Mouse (Mus musculus) Patski (cell line): ENCODE data around the gene Il6. TPM values are rescaled to one million over a fixed set of nuclear protein-coding genes. Genes with fewer than 3 reads are reported as not detected.
A peak's percentile ranks its signal among the peaks of the same experiment; 100 is the strongest.
"Not testable (repeated sequence)": the region's sequence is repeated elsewhere in the genome, so short reads cannot be mapped to it uniquely, and the experiment has no call there.

Source experiments
- ATAC-seq: fragments of 100-300 bp; one replicate; pipeline ENCODE4 v1.8.0; 2021
- CTCF ChIA-PET: fragments of 350-600 bp; sonication (Branson Sonifier 250); formaldehyde crosslinking; loops from one replicate; lab custom pipeline; 2022; ENCODE audit warnings: inconsistent platforms; lab: Charles Lee
- POLR2A ChIA-PET: fragments of 350-600 bp; sonication (Branson Sonifier 250); formaldehyde crosslinking; loops from one replicate; lab custom pipeline; 2022; ENCODE audit warnings: antibody characterized with exemption, inconsistent platforms; lab: Charles Lee
- DNase-seq: peaks from one replicate; pipeline ENCODE4 v3.0.0-alpha.2; 2011; ENCODE audit warnings: low read depth, low spot score
- H3K27me3 ChIP-seq: fragments of 371-371 bp; one replicate; pipeline ENCODE4 v1.5.1; 2021
- CTCF ChIP-seq: fragments of 100-300 bp; IDR thresholded peaks from one replicate; pipeline ENCODE4 v1.5.1; 2021
- in situ Hi-C: fragments of 300-500 bp; cut with MboI; formaldehyde crosslinking; loops from 3 replicates; pipeline ENCODE4 v1.11.1; 2018; ENCODE audit warnings: low pct_unique_long_range_greater_than_20kb, mixed read lengths
- polyA plus RNA-seq: library from polyadenylated mRNA; unstranded; gene quantifications from one replicate; pipeline ENCODE4 v1.2.3, GENCODE M21; 2021

Il6 gene
- 0.08 TPM for polyA plus RNA-seq

GRCm38 (mm10) chr5:30012726-30013503 is at the start of gene Il6:
Il6 (plus strand) TSS chr5:30013114.
- in situ Hi-C loops: loop anchor here (5.0 kb wide), 1 partner anchor 181 kb away; no protein-coding TSS in a partner anchor
- POLR2A ChIA-PET: no interaction called here
- ATAC-seq: peak; percentile 98

GRCm38 (mm10) chr5:29963488-29963887 is 49.4 kb upstream of the Il6 start:
- ChIA-PET CTCF (no interaction called here), POLR2A (no interaction called here)
- in situ Hi-C loops: no loop called here
- TF ChIP-seq CTCF: no peak
- DNase-seq (no peak), ATAC-seq (no peak)
- H3K27me3 ChIP-seq: peaks cover 3% of the 10 kb centered on the region

More at GRCm38 (mm10) chr5:30012726-30013503, at the start of gene Il6:
- CTCF ChIA-PET: interaction anchor here (0.7 to 4.1 kb wide), 11 partner anchors 9 to 762 kb away, joined by 3 to 30 read pairs (median 3); no protein-coding TSS in a partner anchor
- peak; percentile 87 for DNase-seq
- TF ChIP-seq CTCF: peak; percentile 68
- H3K27me3 ChIP-seq: no peaks in the 10 kb centered on the region

- POLR2A ChIA-PET: no interaction called here
- ATAC-seq (no peak), DNase-seq (no peak)
- H3K27me3 ChIP-seq: no peaks in the 10 kb centered on the region
- CTCF ChIA-PET: no interaction called here
- TF ChIP-seq CTCF: no peak
- in situ Hi-C loops: no loop called here
Observed at GRCm38 (mm10) chr5:29970212-29970611, 42.7 kb upstream of the Il6 start.

DNA sequence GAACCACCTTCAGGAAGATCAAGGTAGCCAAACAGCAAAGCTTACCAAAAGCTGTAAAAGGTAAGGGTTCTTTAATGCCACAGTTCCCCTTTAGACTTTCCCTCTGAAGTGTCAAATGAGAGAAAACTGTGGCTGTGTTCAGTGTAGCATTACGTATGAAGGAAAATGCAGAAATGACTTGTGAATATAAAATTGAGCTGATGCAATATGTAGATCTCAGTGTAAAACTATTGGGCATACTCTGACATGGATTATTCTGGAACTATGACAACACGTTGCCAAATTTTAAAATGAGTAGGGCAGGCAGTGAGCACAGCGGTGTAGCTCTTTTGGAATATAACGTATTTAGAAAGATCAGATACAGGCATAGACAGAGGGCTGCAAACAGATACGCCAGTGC is 40.1 kb upstream of the Il6 start:
- no peak for TF ChIP-seq CTCF
- in situ Hi-C loops: no loop called here
- no peaks in the 10 kb centered on the region for H3K27me3 ChIP-seq
- ChIA-PET POLR2A (no interaction called here), CTCF (no interaction called here)
- DNase-seq: no peak
- ATAC-seq: no peak

DNA sequence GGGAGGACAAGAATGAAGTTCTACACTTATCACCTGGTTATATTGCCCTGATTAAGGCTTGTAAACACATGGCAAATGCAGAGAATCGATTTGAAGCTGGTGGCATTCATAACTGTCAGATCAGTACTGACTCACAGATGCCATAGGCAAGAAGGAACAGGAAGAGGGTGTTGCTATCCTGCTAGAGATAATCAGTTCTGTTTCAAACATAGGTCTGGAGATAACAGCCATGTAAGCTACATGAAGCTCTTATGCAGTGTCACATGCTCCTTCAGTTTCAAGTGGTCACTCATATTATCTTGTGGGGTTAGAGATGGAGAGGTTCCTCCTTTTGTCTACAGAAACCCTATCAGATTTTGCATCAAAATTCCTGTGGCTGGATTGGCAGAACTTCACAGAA is 39.4 kb upstream of the Il6 start:
- no peak for TF ChIP-seq CTCF
- ATAC-seq (no peak), DNase-seq (no peak)
- ChIA-PET CTCF (interaction anchor here (0.6 to 1.0 kb wide), 2 partner anchors 8 to 18 kb away, joined by 3 read pairs; no protein-coding TSS in a partner anchor), POLR2A (no interaction called here)
- in situ Hi-C loops: no loop called here
- H3K27me3 ChIP-seq: no peaks in the 10 kb centered on the region

- ATAC-seq (no peak), DNase-seq (no peak)
- CTCF ChIA-PET: interaction anchor here (0.6 to 1.3 kb wide), 4 partner anchors 8 to 18 kb away, joined by 3 read pairs; no protein-coding TSS in a partner anchor
- POLR2A ChIA-PET: no interaction called here
- no peaks in the 10 kb centered on the region for H3K27me3 ChIP-seq
- in situ Hi-C loops: no loop called here
- no peak for TF ChIP-seq CTCF
Observed at GRCm38 (mm10) chr5:29974115-29974514, 38.8 kb upstream of the Il6 start.

- CTCF ChIA-PET: no interaction called here
- POLR2A ChIA-PET: interaction anchor here (0.9 kb wide), 1 partner anchor 13 kb away, joined by 3 read pairs; no protein-coding TSS in a partner anchor
- ATAC-seq (no peak), DNase-seq (no peak)
- in situ Hi-C loops: no loop called here
- H3K27me3 ChIP-seq: no peaks in the 10 kb centered on the region
- TF ChIP-seq CTCF: no peak
Observed at GRCm38 (mm10) chr5:29993583-29993982, 19.3 kb upstream of the Il6 start.

GRCm38 (mm10) chr5:29994344-29994743 is 18.6 kb upstream of the Il6 start:
- no peak for TF ChIP-seq CTCF
- DNase-seq (no peak), ATAC-seq (no peak)
- CTCF ChIA-PET: no interaction called here
- in situ Hi-C loops: no loop called here
- no peaks in the 10 kb centered on the region for H3K27me3 ChIP-seq
- POLR2A ChIA-PET: interaction anchor here (0.9 kb wide), 1 partner anchor 14 kb away, joined by 3 read pairs; no protein-coding TSS in a partner anchor

DNA sequence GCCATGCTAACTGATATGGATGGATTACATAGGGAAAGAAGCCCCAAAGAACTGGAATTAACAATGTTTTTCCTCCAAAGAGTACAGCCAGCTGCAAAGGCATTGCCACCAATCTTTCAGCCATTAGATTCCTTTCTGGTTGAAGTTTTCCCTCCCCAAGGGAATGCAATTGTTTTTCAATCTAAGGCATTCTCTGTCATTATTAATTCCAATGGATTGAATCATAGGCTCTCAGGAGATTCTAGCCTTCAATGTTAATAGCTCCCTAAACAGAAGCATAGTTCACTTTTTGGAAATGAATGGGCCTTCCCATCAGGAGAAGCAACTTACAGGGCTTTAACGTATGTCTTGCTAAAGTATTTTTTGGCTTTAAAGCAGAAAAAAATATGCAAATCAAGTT is 15.6 kb upstream of the Il6 start:
- ChIA-PET CTCF (interaction anchor here (1.2 to 2.0 kb wide), 5 partner anchors 7 to 171 kb away, joined by 3 to 6 read pairs (median 6); no protein-coding TSS in a partner anchor), POLR2A (no interaction called here)
- no peak for DNase-seq
- no peaks in the 10 kb centered on the region for H3K27me3 ChIP-seq
- TF ChIP-seq CTCF: no peak
- in situ Hi-C loops: no loop called here
- ATAC-seq: peak; percentile 39

DNA sequence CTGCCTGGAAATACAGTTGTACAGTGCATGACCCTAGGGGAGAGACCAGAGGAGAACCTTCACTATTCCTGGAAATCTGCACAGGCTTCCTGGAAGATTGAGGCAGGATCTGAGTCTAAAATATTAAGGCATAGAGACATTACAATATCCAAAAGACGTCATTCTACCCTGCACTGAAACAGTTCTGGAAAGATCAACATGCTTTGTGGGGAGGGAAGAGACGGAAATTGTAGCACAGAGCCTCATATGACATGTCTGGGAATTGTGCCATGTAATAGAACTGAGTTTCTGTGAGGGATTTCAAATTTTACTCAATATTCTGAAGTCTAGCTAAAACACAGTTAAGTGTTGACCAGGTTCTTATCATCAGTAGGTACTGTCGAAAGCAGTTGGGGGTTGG is 12.0 kb upstream of the Il6 start:
- in situ Hi-C loops: no loop called here
- POLR2A ChIA-PET: interaction anchor here (1.0 kb wide), 1 partner anchor 56 kb away, joined by 3 read pairs; no protein-coding TSS in a partner anchor
- no peak for ATAC-seq
- DNase-seq: no peak
- CTCF ChIA-PET: interaction anchor here (1.1 kb wide), 1 partner anchor 11 kb away, joined by 4 read pairs; no protein-coding TSS in a partner anchor
- H3K27me3 ChIP-seq: no peaks in the 10 kb centered on the region
- no peak for TF ChIP-seq CTCF

- ATAC-seq (no peak), DNase-seq (no peak)
- in situ Hi-C loops: loop anchor here (5.0 kb wide), 1 partner anchor 182 kb away; no protein-coding TSS in a partner anchor
- TF ChIP-seq CTCF: peak; percentile 62
- ChIA-PET POLR2A (interaction anchor here (1.7 kb wide), 1 partner anchor 190 kb away, joined by 4 read pairs; no protein-coding TSS in a partner anchor), CTCF (interaction anchor here (0.7 to 4.1 kb wide), 6 partner anchors 8 to 198 kb away, joined by 3 to 30 read pairs (median 4); no protein-coding TSS in a partner anchor)
- H3K27me3 ChIP-seq: no peaks in the 10 kb centered on the region
Observed at GRCm38 (mm10) chr5:30014580-30014979, 1.7 kb downstream of the Il6 start.

- H3K27me3 ChIP-seq, CTCF ChIA-PET, in situ Hi-C loops, ATAC-seq, DNase-seq, POLR2A ChIA-PET: not testable (repeated sequence)
Observed at GRCm38 (mm10) chr5:30035862-30036261, 22.9 kb downstream of the Il6 start.

GRCm38 (mm10) chr5:30037111-30037510 is 24.2 kb downstream of the Il6 start:
- CTCF ChIA-PET, H3K27me3 ChIP-seq, in situ Hi-C loops, POLR2A ChIA-PET, DNase-seq, ATAC-seq: not testable (repeated sequence)

DNA sequence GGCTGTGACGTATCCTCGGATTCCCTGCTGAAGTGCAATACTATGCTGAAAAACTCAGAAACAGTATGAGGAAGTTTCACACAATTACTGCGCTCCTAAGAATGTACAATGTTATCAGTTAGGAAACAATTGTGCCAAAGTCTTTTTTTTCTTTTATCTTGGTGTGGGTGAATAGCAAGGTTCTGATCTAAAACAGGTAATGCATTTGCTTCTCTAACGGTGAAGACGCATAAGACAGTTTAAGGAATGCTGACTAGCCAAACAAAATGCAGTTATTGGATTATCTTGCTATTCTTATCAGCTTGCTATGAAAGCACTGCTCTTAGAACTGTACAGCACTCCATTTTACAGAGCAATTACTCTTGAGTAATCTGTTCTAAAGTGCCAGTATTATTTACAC is 26.4 kb downstream of the Il6 start:
- POLR2A ChIA-PET, in situ Hi-C loops, CTCF ChIA-PET, DNase-seq, H3K27me3 ChIP-seq, ATAC-seq: not testable (repeated sequence)
